Mouse (Mus musculus) spleen, adult 18-20 months (tissue): ENCODE results near the gene Gm20388.
"Not testable (repeated sequence)": the region's sequence is repeated elsewhere in the genome, so short reads cannot be mapped to it uniquely, and the experiment has no call there.

ENCODE experiments used
- DNase-seq, 2 experiments: peaks; one replicate each; pipeline ENCODE4 v3.0.0; 2022; ENCODE audit warnings: mixed read lengths in 2 of 2

The Gm20388 gene

GRCm38 (mm10) chr8:121653340-121654019 lies 1742.8 kb downstream of the Gm20388 start:
- no peak for DNase-seq

GRCm38 (mm10) chr8:121654131-121654530 lies 1743.5 kb downstream of the Gm20388 start:
- DNase-seq: no peak

GRCm38 (mm10) chr8:121654966-121655494 lies 1744.4 kb downstream of the Gm20388 start:
- no peak for DNase-seq

DNA sequence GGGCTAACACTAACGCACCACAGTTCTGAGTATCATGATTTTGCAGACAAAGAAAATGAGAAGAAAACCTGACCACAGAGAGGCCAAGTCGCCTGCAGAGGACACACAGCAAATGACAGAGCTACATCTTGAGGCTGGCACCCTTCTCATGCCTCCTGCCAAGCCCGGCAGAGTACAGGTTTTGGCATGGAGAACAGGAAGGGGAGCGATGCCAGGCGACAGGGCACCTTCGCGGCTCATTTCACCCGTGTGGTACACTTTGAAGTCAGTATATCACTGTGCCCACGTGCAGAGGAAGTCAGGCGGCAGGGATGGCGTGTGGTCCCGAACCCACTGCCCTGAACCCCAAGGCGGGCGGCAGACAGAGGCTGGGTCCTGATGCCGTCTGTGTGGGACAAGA lies 1750.0 kb downstream of the Gm20388 start:
- DNase-seq: no peak

- no peak for DNase-seq
These were observed 1751.2 kb downstream of the Gm20388 start for GRCm38 (mm10) chr8:121661631-121662357.

GRCm38 (mm10) chr8:121663101-121663500 lies 1752.5 kb downstream of the Gm20388 start:
- DNase-seq: no peak

GRCm38 (mm10) chr8:121665329-121665728 lies 1754.7 kb downstream of the Gm20388 start:
- DNase-seq: peak in 1 of 2 experiments; percentile 9

DNA sequence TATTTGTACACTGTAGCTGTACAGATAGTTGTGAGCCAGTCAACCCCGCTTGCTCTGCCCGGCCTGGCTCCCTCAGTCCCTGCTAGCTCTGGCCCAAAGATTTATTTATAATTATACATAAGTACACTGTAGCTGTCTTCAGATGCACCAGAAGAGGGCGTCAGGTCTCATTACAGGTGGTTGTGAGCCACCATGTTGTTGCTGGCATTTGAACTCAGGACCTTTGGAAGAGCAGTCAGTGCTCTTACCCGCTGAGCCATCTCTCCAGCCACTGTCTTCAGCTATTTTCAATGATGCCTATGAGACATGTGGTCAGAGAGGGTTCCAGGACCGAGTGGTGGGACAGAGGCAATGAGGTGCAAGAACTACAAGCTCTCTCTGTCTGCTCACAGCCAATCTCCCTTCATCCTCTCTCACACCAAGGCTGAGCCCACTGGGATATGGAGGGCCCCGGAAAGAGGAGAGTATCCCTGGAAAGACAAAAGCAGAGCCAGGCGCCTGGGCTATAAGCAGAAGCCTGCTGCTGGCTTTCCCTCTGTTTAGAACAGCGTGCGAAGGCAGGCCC lies 1757.4 kb downstream of the Gm20388 start:
- DNase-seq: not testable (repeated sequence)

- no peak for DNase-seq
These were observed 1757.9 kb downstream of the Gm20388 start for GRCm38 (mm10) chr8:121668553-121668952.

GRCm38 (mm10) chr8:121669208-121669607 lies 1758.6 kb downstream of the Gm20388 start:
- DNase-seq: no peak

- DNase-seq: no peak
These were observed 1762.5 kb downstream of the Gm20388 start for GRCm38 (mm10) chr8:121673153-121673552.

DNA sequence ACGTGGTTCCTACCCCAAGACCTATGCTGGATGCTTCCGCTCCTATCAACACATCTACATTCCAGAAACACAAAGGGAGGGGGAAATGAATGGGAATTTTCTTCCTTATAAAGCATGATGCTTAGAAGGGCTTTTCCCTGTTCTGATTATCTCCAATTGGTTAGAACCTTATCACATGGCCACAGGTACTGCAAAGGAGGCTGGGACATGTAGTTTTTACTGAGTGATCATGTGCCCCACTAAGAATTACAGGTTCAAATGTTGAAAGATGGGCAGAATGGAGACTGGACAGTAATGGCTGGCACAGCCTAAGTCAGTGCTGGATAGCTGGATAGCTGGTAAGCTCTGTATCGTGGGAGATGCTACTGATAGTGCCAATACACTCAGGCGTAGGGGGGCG lies 1763.3 kb downstream of the Gm20388 start:
- DNase-seq: no peak

GRCm38 (mm10) chr8:121674524-121674923 lies 1763.9 kb downstream of the Gm20388 start:
- no peak for DNase-seq

DNA sequence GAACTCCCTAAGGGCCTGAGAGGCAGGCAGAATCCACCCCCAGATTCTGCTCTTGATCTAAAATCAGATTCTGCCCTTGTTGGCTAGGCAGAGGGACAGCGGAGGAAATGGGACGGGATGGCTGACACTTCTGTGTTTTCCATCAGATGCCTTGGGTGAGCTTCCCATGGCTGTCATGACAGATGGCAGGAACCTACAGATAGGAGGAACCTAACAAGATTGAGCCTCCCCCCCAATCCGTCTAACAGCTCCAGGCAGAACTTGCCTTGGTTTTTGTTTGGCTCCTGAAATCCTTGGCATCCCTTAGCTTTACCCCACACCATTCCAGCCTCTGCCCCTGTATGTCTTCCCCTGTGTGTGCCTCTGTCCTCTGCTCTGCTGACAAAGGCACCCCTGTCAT lies 1764.5 kb downstream of the Gm20388 start:
- DNase-seq: no peak

DNA sequence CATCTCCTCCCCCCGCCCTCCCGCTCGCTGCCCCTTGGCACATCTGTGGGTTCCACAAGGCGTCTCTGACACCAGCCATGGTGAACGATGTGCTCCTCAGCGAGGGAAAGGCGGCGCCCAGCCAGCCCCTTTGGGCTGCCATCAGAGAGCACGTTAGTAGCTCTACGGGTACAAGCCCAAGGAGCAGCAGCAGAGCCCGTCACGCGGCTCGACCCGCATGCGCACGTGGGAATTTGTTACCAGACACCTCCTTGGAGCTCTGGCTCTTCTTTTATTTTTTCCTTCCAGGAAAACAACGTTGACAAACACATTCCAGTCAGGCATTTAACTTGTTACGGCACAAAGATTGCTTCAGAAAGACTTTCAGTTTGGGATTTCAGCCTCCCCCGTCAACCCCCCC lies 1765.1 kb downstream of the Gm20388 start:
- no peak for DNase-seq

- no peak for DNase-seq
These were observed 1768.1 kb downstream of the Gm20388 start for GRCm38 (mm10) chr8:121678696-121679095.

GRCm38 (mm10) chr8:121680896-121681295 lies 1770.3 kb downstream of the Gm20388 start:
- no peak for DNase-seq

GRCm38 (mm10) chr8:121681457-121681856 lies 1770.8 kb downstream of the Gm20388 start:
- DNase-seq: no peak

DNA sequence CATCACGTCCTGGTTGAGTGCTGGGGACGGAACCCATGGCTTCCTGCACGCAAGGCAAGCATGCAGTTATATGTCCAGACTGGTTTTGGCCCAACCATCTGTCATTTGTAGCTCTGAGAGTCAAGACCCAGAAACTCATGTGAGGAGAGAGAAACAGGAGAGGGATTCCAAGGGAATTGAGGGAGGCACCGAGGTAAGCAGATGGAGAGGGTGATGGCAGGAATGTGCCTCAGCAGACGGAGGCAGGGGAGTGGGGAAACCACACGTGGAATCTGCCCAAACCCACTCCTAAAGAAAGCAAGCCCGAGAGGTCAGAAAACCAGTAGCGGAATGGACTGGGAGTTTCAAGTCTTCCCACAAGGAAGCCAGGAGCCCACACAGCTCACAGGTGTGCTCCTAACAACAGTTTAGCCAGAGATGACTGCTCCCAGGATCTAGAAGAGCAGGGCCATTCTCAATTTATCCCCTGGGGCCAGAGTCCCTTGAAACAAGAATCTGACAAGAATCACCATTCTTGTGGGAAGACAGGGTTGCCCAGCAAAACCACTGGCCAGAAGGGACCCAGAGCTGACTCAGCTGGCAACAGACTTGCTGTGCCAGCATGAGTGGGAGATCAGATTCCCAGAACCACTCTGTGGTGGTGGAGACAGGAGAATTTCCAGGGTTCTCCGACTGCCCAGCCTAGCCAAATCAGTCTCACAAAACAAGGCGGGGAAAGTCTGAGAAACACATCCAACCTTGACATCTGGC lies 1772.6 kb downstream of the Gm20388 start:
- no peak for DNase-seq

DNA sequence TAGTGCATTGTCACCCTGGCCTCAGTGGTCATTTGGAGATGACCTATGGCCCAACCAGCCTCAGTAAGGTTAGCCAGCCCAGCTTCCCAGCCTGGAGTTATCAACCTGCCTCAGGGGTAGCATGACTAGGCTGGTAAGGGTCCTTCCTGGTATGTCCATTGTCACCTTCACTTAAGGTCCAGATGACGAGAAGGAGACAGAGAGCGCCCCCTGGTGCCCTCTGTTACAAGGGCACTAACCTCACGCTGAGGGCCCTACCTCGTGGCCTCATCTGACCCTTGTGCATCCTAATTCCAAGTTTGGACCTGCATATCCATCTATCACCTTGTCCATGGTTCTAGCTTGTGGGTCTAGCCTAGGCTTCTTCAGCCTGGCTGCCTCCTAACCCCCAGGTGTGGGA lies 1774.8 kb downstream of the Gm20388 start:
- peak in 1 of 2 experiments; percentile 56 for DNase-seq

DNA sequence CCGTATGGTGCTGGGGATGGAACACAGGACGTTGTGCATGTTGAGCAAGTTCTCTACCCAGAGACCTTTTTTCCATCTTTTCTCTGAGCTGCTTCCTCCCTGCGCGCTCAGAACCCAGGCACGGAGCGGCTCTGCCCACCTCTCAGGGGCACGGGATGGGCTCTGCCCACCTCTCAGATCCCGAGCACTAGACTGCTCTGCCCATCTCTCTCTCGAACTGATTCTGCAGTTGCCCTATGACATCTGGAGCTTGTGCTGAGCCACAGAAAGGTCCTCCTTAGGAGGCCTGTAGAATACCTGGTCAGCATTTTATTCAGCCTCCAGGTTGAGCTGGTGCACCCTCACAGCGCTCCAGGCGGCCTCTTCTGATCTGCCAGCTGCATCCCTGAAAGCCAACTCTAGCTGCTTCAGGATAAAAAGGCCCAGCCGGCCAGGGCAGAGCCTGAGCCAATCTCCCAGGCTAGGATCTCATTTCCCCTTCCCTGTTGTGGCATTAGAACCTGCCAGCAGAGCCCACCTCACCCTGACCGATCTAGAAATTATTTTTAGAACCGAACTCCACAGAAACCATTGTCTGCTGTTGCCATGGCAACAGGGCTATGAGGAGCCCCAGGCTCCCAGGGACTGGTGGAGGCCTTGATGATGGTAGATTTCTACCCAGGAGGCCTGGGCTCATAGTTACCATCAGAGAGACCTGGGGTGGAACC lies 1777.0 kb downstream of the Gm20388 start:
- DNase-seq: no peak

DNA sequence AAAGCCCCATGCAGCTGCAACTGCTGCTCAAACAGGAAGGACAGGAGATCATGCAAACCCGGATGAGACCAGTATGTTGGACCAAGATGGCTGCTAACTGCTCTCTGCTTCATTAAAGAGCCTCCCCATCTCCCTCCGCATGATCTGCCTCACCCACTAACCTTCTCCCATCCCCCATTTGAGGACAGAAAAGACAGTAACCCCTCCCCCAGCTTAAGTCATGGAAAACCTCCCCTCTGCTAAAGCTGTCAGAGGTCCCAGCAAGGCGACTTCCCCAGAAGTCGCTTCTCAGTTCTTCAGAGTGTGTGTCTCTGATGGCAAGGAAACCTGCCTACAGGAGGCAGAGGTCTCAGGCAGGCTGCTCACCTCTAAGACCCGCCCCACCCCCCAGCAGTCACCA lies 1777.9 kb downstream of the Gm20388 start:
- no peak for DNase-seq
